Mouse (Mus musculus) CD4-positive naive resting alpha-beta T cell, adult 57 days (primary cell): ENCODE measurements around the gene Scgb3a1. TPM values are rescaled to one million over a fixed set of nuclear protein-coding genes. Genes with fewer than 3 reads are reported as not detected.

Experiments used
- total RNA-seq: library from RNA; stranded (reverse); gene quantifications from one replicate; pipeline ENCODE4 v1.2.4, GENCODE M21; 2023

Scgb3a1 gene
- total RNA-seq = not detected

DNA sequence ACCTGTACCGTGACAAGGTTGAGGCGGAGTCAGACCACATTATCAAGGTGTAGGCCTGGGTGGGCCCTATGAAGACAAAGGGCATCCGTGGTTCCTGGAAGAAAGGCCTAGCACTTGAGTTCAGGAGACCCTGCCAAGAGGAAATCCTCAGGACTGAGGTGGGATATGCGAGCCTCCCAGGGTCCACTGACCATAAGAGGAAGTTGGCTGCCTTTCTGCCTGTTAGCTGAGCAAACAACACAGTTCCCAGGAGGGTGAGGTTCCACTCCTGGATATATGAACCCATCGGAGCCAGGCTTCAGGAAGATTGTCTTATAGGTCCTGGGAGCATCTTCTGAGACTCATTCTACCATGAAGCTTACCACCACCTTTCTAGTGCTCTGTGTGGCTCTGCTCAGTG, at the start of gene Scgb3a1:
Scgb3a1 (plus strand) TSS at position 301 of the 400 bp plus-strand sequence.

DNA sequence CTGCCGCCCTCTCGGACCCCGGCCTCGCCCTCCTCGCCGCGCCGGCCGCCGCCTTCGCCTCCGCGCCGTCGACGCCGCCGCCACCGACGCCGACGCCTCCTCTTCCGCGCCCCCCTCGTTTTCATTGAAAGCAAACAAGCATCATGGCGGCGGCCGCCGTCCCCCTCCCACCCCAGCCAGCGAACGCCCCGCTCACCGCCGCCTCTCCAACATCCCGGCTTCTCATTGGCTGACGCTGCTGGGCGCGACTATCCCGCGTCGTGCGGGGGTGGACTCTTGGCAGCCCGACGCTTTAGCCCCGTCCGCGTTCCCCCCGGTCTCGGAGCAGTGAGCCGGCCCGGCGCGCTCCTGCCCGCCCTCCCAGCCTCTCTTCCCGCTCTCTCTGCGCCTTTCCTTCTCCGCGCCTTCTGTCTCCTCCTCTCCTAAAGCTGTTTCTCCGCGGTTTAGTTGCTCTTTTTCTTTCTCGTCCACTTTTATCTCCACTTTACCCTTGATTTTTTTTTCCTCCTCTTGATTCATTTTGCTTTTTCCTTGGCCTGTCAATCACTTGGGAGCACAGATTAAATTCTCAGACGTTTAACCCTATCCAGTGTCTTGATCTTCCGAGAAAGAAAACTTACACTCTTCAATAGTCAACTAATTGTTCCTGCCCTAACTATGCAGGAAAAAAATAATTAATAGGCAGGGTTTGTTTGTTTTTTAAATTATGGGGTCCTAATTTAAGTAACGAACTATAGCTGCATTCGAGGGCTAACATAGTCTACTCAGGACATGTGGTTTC, 49.3 kb downstream of the Scgb3a1 start, which contains the start of gene Cnot6:
Cnot6 (minus strand) TSS at position 169 of the 781 bp plus-strand sequence.

Other genes starting within 250 kb of the Scgb3a1 start
- gene Olfr1389, start 240.5 kb upstream of the Scgb3a1 start, total RNA-seq = not detected
- 0.33 TPM for gene Olfr1388, start 227.0 kb upstream of the Scgb3a1 start, total RNA-seq
- gene Olfr1387, start 208.3 kb upstream of the Scgb3a1 start, total RNA-seq = not detected
- not detected for gene Olfr1386, start 198.6 kb upstream of the Scgb3a1 start, total RNA-seq
- gene Olfr1385, start 174.5 kb upstream of the Scgb3a1 start, total RNA-seq = not detected
- not detected for gene Olfr1384, start 156.9 kb upstream of the Scgb3a1 start, total RNA-seq
- not detected for gene Olfr1383, start 144.0 kb upstream of the Scgb3a1 start, total RNA-seq
- gene Olfr1382, start 135.4 kb upstream of the Scgb3a1 start, total RNA-seq = not detected
- gene Olfr1381, start 120.2 kb upstream of the Scgb3a1 start, total RNA-seq = not detected
- gene Olfr1380, start 106.7 kb upstream of the Scgb3a1 start, total RNA-seq = not detected
- gene Flt4, start 54.3 kb upstream of the Scgb3a1 start, total RNA-seq = 0.27 TPM
- 87.1 TPM for gene Cnot6, start 49.1 kb downstream of the Scgb3a1 start, total RNA-seq
- gene Gfpt2, start 130.6 kb downstream of the Scgb3a1 start, total RNA-seq = not detected
- 47.4 TPM for gene Mapk9, start 183.1 kb downstream of the Scgb3a1 start, total RNA-seq
- gene Rasgef1c, start 238.2 kb downstream of the Scgb3a1 start, total RNA-seq = not detected